Mouse (Mus musculus) hindbrain, embryonic 10.5 days (tissue): ENCODE measurements around the gene 8030474K03Rik. TPM values are rescaled to one million over a fixed set of nuclear protein-coding genes. Genes with fewer than 3 reads are reported as not detected.

Experiments
- DNase-seq: peaks from one replicate; pipeline ENCODE4 v3.0.0-alpha.2; 2017; ENCODE audit warnings: low spot score
- H3K27ac ChIP-seq: fragments of 300-500 bp; sonication (generic); 2 replicates; pipeline ENCODE4 v1.5.1; 2016; ENCODE audit warnings: mild to moderate bottlenecking, moderate library complexity
- H3K27me3 ChIP-seq: fragments of 300-500 bp; sonication (generic); 2 replicates; pipeline ENCODE4 v1.6.1; 2016; ENCODE audit warnings: mild to moderate bottlenecking; ENCODE audit not compliant: poor library complexity, insufficient read depth, severe bottlenecking
- H3K36me3 ChIP-seq: fragments of 300-500 bp; sonication (generic); 2 replicates; pipeline ENCODE4 v1.6.1; 2016; ENCODE audit warnings: mild to moderate bottlenecking, moderate library complexity
- H3K4me1 ChIP-seq: fragments of 300-500 bp; sonication (generic); replicated peaks from 2 replicates; pipeline ENCODE4 v1.6.1; 2016; ENCODE audit warnings: mild to moderate bottlenecking
- H3K4me3 ChIP-seq: fragments of 300-500 bp; sonication (generic); 2 replicates; pipeline ENCODE4 v1.5.1; 2016; ENCODE audit warnings: mild to moderate bottlenecking, moderate library complexity
- H3K9me3 ChIP-seq: fragments of 300-500 bp; sonication (generic); 2 replicates; pipeline ENCODE4 v1.6.1; 2016; ENCODE audit warnings: mild to moderate bottlenecking, moderate library complexity
- WGBS: fragments of 180-500 bp; shearing (Covaris S2); methylation state at CpG from one replicate; pipeline ENCODE4 v1.1.7; 2016; 5-methylcytosine and 5-hydroxymethylcytosine counted together
- polyA plus RNA-seq: library from polyadenylated mRNA; unstranded; fragments of >200 nt; fragmentation: Nextera tagmentation; extraction: Ambion mirVana; gene quantifications from 2 replicates; pipeline ENCODE4 v1.2.1, GENCODE M21; 2016

8030474K03Rik gene
- polyA plus RNA-seq, 1 experiment from 2014 or later = 0.29 TPM

DNA sequence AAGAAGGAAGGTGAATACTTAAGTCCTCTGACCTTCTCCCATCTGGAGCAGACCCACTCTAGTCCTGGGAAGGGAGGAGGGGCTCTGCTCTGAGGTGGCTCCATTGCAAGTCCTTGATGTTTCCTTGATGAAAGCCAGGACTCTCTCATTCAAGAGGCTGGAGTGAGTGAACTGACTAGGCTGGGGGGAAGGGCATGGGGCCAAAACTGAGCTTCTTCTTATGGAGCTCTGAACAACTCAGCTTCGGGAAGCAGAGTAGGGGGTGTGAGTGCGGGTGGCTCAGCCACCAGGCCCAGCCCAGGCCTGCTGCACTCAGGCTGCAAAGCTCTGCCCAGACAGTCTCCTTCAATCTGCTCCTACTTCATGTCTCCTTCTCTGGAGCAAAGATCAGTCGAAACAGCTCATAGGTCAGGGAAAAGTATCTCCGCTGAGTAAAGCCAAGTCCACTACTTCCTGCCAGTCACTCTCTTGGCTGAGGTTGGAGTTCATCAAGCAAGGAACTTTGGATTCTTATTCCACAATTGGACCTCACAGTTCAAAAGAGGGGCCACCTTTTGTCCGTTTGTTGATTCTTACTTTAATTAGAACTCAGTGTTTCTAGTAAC lies 52.8 kb downstream of the 8030474K03Rik start:
- Histone ChIP-seq H3K4me3 (no peak overlapping the region), H3K4me1 (peaks cover 23% of the 10 kb centered on the region; the same call in 1 of the 2 replicates), H3K36me3 (no peaks in the 10 kb centered on the region), H3K27ac (no peak overlapping the region), H3K9me3 (peaks cover 8% of the 10 kb centered on the region; the same call in 1 of the 2 replicates), H3K27me3 (peaks cover 98% of the 10 kb centered on the region)
- WGBS = 40% methylated on average over 5 of the region's 5 CpGs
- DNase-seq = peak; percentile 6

Other genes with a start within 250 kb of the 8030474K03Rik start
- 138 and 140 TPM in 2 replicates for gene Ogt, start 154.6 kb upstream of the 8030474K03Rik start, polyA plus RNA-seq
- not detected in 2 replicates for gene Cxcr3, start 60.4 kb upstream of the 8030474K03Rik start, polyA plus RNA-seq
- gene Gm4779, start 233 bp upstream of the 8030474K03Rik start, polyA plus RNA-seq = 0.15 and 0.35 TPM in 2 replicates
- gene Nhsl2, start 54.7 kb downstream of the 8030474K03Rik start, polyA plus RNA-seq = 16.4 and 18.8 TPM in 2 replicates